Mouse (Mus musculus) megakaryocyte, embryonic 14.5 days (primary cell): ENCODE measurements around the gene Prdx5.

Experiments used
- FLI1 ChIP-seq: IDR thresholded peaks from 2 replicates; pipeline ENCODE4 v1.6.1; 2012; ENCODE audit warnings: low read length, inconsistent platforms, mixed read lengths
- GATA1 ChIP-seq: IDR thresholded peaks from 3 replicates; pipeline ENCODE4 v1.6.1; 2012; ENCODE audit warnings: mixed read lengths, low read length, inconsistent platforms, borderline replicate concordance

GRCm38 (mm10) chr19:6936299-6936698, 26.4 kb upstream of the Prdx5 start:
- TF ChIP-seq GATA1 (no peak), FLI1 (no peak)
